Mouse (Mus musculus) hindbrain, embryonic 11.5 days (tissue): ENCODE measurements around the gene Son. TPM values are rescaled to one million over a fixed set of nuclear protein-coding genes. Genes with fewer than 3 reads are reported as not detected.

Source experiments
- ATAC-seq: fragments of 200-750 bp; cut with Nextera tagmentation; 2 replicates; pipeline ENCODE4 v1.8.0; 2017; ENCODE audit warnings: mild to moderate bottlenecking, moderate TSS enrichment, moderate library complexity; ENCODE audit not compliant: low FRiP score
- DNase-seq: peaks from one replicate; pipeline ENCODE4 v3.0.0-alpha.2; 2015; ENCODE audit warnings: low spot score
- H3K27ac ChIP-seq: fragments of 300-500 bp; sonication (generic); 2 replicates; pipeline ENCODE4 v1.5.1; 2014; ENCODE audit warnings: mild to moderate bottlenecking, low read depth, low read length
- H3K27me3 ChIP-seq: fragments of 300-500 bp; sonication (generic); 2 replicates; pipeline ENCODE4 v1.6.1; 2014; ENCODE audit warnings: mild to moderate bottlenecking, low read length, moderate library complexity, mixed read lengths; ENCODE audit not compliant: control insufficient read depth, insufficient read depth
- H3K36me3 ChIP-seq: fragments of 300-500 bp; sonication (generic); 2 replicates; pipeline ENCODE4 v1.6.1; 2014; ENCODE audit warnings: mild to moderate bottlenecking, low read length, moderate library complexity, mixed read lengths; ENCODE audit not compliant: control insufficient read depth, insufficient read depth
- H3K4me1 ChIP-seq: fragments of 300-500 bp; sonication (generic); replicated peaks from 2 replicates; pipeline ENCODE4 v1.6.1; 2014; ENCODE audit warnings: low read length, mixed read lengths; ENCODE audit not compliant: control insufficient read depth, insufficient read depth
- H3K4me2 ChIP-seq: fragments of 300-500 bp; sonication (generic); replicated peaks from 2 replicates; pipeline ENCODE4 v1.6.1; 2014; ENCODE audit warnings: mild to moderate bottlenecking, low read depth, low read length
- H3K4me3 ChIP-seq: fragments of 300-500 bp; sonication (generic); 2 replicates; pipeline ENCODE4 v1.5.1; 2014; ENCODE audit warnings: low read depth, low read length
- H3K9ac ChIP-seq: fragments of 300-500 bp; sonication (generic); 2 replicates; pipeline ENCODE4 v1.6.1; 2014; ENCODE audit warnings: low read depth, low read length
- H3K9me3 ChIP-seq: fragments of 300-500 bp; sonication (generic); 2 replicates; pipeline ENCODE4 v1.6.1; 2016; ENCODE audit warnings: low read length; ENCODE audit not compliant: control insufficient read depth
- WGBS: fragments of 180-500 bp; shearing (Covaris S2); extraction: QIAGEN DNeasy Blood & Tissue Kit; methylation state at CpG from one replicate; pipeline ENCODE4 v1.1.7; 2014; 5-methylcytosine and 5-hydroxymethylcytosine counted together
- polyA plus RNA-seq: library from polyadenylated mRNA; unstranded; fragments of >200 nt; fragmentation: Nextera tagmentation; extraction: Ambion mirVana; gene quantifications from 2 replicates; pipeline ENCODE4 v1.2.1, GENCODE M21; 2014

The Son gene
- polyA plus RNA-seq: 141 and 180 TPM in 2 replicates

GRCm38 (mm10) chr16:91647461-91648219 is at the start of gene Son:
Son (plus strand) TSS chr16:91647506.
- H3K4me1 ChIP-seq: 0 out of 2 replicates have a peak, but pooled peaks cover 4% of the 10 kb centered on the region
- WGBS: under 1% methylated on average over 69 of the region's 70 CpGs

GRCm38 (mm10) chr16:91597672-91598010 is 49.7 kb upstream of the Son start, which contains the start of gene Tmem50b:
Tmem50b (minus strand) TSS chr16:91597800.
- H3K9ac ChIP-seq: peak within 1 kb of the TSS; percentile 80
- H3K9me3 ChIP-seq: no peaks in the 10 kb centered on the region
- DNase-seq: peak; percentile 98
- peak; percentile 99 for ATAC-seq
- WGBS: under 1% methylated on average over 34 of the region's 34 CpGs
- H3K4me3 ChIP-seq: peak within 1 kb of the TSS; percentile 82
- peaks cover 4% of the 10 kb centered on the region; the same call in 1 of the 2 replicates for H3K27me3 ChIP-seq
- H3K4me1 ChIP-seq: no peaks in the 10 kb centered on the region
- H3K4me2 ChIP-seq: peak within 1 kb of the TSS; percentile 88
- peak within 1 kb of the TSS; percentile 61 for H3K27ac ChIP-seq
- no peaks in the 10 kb centered on the region for H3K36me3 ChIP-seq

More at GRCm38 (mm10) chr16:91647461-91648219, at the start of gene Son:
- H3K27ac ChIP-seq: peak within 1 kb of the TSS; percentile 95
- peak within 1 kb of the TSS; percentile 90 for H3K4me2 ChIP-seq
- DNase-seq (peak; percentile 95), ATAC-seq (peak; percentile 96)
- H3K9ac ChIP-seq: peak within 1 kb of the TSS; percentile 88
- no peaks in the 10 kb centered on the region for H3K27me3 ChIP-seq
- H3K4me3 ChIP-seq: peak within 1 kb of the TSS; percentile 84
- H3K9me3 ChIP-seq: no peaks in the 10 kb centered on the region
- peaks cover 5% of the 10 kb centered on the region; the same call in 1 of the 2 replicates for H3K36me3 ChIP-seq

GRCm38 (mm10) chr16:91599242-91599641 is 48.1 kb upstream of the Son start:
- Histone ChIP-seq H3K27me3 (peaks cover 4% of the 10 kb centered on the region; the same call in 1 of the 2 replicates), H3K9ac (no peak overlapping the region), H3K27ac (no peak overlapping the region), H3K36me3 (no peaks in the 10 kb centered on the region), H3K4me1 (no peaks in the 10 kb centered on the region), H3K4me2 (no peak overlapping the region), H3K9me3 (no peaks in the 10 kb centered on the region), H3K4me3 (no peak overlapping the region)
- DNase-seq (no peak), ATAC-seq (no peak)

DNA sequence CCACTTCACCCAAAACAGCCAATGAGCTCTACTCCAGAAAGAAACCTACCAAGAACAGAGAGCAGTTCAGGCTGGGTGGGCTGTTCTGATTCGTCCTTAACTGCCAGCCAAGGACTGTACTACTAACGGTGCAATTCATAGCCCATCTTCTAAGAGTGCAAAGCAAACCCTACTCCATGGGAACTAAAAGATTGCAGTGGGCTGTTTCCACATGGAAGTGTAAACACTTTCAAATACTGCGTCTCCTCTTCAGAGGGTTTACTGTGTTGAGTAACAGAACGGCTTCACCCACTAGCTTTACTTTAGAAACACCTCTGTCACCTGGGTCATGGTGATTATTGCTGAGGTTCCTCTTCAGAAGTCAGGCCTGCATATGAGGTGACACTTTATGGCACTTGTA is 46.2 kb upstream of the Son start:
- ATAC-seq (no peak), DNase-seq (no peak)
- Histone ChIP-seq H3K27me3 (peaks cover 4% of the 10 kb centered on the region; the same call in 1 of the 2 replicates), H3K9ac (no peak overlapping the region), H3K9me3 (no peaks in the 10 kb centered on the region), H3K4me3 (no peak overlapping the region), H3K4me2 (no peak overlapping the region), H3K4me1 (no peaks in the 10 kb centered on the region), H3K36me3 (no peaks in the 10 kb centered on the region), H3K27ac (no peak overlapping the region)
- whole genome bisulfite sequencing: 82% methylated on average over 4 of the region's 4 CpGs

GRCm38 (mm10) chr16:91601693-91602092 is 45.6 kb upstream of the Son start:
- 74% methylated on average over 9 of the region's 9 CpGs for WGBS
- no peaks in the 10 kb centered on the region for H3K9me3 ChIP-seq
- no peak overlapping the region for H3K4me2 ChIP-seq
- no peak overlapping the region for H3K9ac ChIP-seq
- no peaks in the 10 kb centered on the region for H3K36me3 ChIP-seq
- DNase-seq (no peak), ATAC-seq (no peak)
- H3K27me3 ChIP-seq: peaks cover 4% of the 10 kb centered on the region; the same call in 1 of the 2 replicates
- H3K4me1 ChIP-seq: no peaks in the 10 kb centered on the region
- no peak overlapping the region for H3K27ac ChIP-seq
- no peak overlapping the region for H3K4me3 ChIP-seq

GRCm38 (mm10) chr16:91605156-91605555 is 42.1 kb upstream of the Son start:
- Histone ChIP-seq H3K9ac (no peak overlapping the region), H3K4me3 (no peak overlapping the region), H3K9me3 (no peaks in the 10 kb centered on the region), H3K4me2 (no peak overlapping the region), H3K36me3 (no peaks in the 10 kb centered on the region), H3K27ac (no peak overlapping the region), H3K4me1 (no peaks in the 10 kb centered on the region), H3K27me3 (no peaks in the 10 kb centered on the region)
- ATAC-seq: no peak
- DNase-seq: no peak
- WGBS: 84% methylated on average over 6 of the region's 6 CpGs

DNA sequence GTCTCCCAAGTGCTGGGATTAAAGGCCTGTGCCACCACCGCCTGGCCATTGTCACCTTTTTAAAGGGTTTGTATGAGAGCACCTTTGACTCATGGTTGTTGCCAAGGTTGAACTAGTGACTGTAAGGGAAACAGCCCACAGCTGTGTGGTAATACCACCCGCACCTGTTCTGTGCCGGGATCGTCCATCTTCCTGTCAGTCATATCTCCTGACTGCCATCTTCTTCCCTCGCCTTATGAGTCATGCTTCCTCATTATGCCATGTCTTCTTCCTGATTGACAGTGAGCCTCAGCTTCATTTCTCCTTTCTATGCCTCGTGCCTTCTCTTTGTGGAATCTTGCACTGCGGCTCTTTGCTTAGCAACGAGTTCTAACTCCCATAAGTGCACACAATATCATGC is 40.3 kb upstream of the Son start:
- 90% methylated on average over 8 of the region's 8 CpGs for WGBS
- ATAC-seq: no peak

DNA sequence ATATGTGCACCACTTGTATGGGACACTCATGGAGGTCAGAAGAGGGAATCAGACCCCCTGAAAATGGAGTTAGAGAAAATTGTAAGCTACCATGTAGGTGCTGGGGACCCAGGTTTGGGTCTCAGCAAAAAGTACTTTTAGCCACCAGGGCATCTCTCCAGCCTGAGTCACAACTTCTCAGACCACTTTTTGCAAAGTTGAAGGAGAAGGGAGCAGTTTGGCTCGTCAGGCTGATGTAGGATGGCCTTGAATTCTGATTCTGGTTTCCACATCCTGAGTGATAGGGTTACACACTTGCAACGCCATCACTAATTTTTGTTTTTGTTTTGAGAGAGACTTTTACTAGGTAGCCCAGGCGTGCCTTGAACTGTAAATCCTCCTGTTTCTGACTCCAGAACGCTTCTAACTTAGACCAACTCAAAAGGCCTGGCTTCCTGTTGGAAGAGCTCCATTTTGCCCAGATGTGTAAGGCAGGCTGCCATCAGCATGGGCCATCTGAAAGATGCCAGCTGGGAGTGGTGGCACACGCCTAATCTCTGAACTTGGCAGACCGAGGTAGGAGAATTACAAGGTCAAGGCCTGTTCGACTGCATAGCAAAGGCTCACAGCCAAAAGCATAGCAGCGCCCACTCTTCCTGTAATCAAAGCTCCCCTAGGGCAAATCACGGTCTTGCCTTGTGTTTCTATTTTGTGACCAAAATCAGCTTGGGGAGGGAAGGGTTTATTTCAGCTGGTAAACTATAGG is 37.6 kb upstream of the Son start:
- no peak overlapping the region for H3K27ac ChIP-seq
- DNase-seq (no peak), ATAC-seq (no peak)
- no peak overlapping the region for H3K9ac ChIP-seq
- 84% methylated on average over 9 of the region's 9 CpGs for WGBS
- no peak overlapping the region for H3K4me2 ChIP-seq
- no peaks in the 10 kb centered on the region for H3K27me3 ChIP-seq
- no peaks in the 10 kb centered on the region for H3K9me3 ChIP-seq
- no peaks in the 10 kb centered on the region for H3K4me1 ChIP-seq
- no peak overlapping the region for H3K4me3 ChIP-seq
- H3K36me3 ChIP-seq: no peaks in the 10 kb centered on the region

More for the DNA sequence above, 40.3 kb upstream of the Son start:
- Histone ChIP-seq H3K9ac (no peak overlapping the region), H3K9me3 (no peaks in the 10 kb centered on the region), H3K27ac (no peak overlapping the region), H3K36me3 (no peaks in the 10 kb centered on the region), H3K4me2 (no peak overlapping the region), H3K4me3 (no peak overlapping the region), H3K27me3 (no peaks in the 10 kb centered on the region), H3K4me1 (no peaks in the 10 kb centered on the region)
- DNase-seq: no peak
